Mouse (Mus musculus): Measurements from ENCODE around the gene Dkkl1.
"Not testable (repeated sequence)": the region's sequence is repeated elsewhere in the genome, so short reads cannot be mapped to it uniquely, and the experiment has no call there.

The Dkkl1 gene

GRCm38 (mm10) chr7:45211851-45212251, at the start of gene Dkkl1:
TSS of gene Dkkl1 (minus strand) at chr7:45212147.
- no peak for ATAC-seq (ENCODE audit: insufficient number of reproducible peaks, low FRiP score, low TSS enrichment)

DNA sequence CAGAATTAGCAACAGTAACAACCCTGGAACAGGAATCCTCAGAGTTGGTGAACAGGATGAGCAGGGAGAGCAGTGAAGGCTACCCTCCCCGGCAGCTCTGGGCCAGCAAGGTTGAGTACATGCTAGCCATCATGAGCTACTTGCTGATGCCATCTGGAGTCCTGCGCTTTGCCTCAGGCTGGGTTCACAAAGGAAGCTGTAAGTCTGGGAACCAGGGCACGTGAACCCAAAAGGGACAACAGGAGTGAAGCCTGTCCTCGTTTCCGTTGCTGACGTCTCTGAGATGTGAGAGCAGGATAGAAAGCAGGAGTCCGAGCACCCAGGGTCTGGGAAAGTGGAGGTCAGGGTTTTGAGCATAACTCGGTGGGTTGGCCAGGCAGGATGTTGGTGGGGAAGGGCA, 47.3 kb upstream of the Dkkl1 start:
- ATAC-seq (ENCODE audit: insufficient number of reproducible peaks, low FRiP score, low TSS enrichment), result no peak

- ATAC-seq (ENCODE audit: insufficient number of reproducible peaks, low FRiP score, low TSS enrichment), result no peak
Observed at GRCm38 (mm10) chr7:45257063-45257840, 45.3 kb upstream of the Dkkl1 start.

- not testable (repeated sequence) for ATAC-seq (ENCODE audit: insufficient number of reproducible peaks, low FRiP score, low TSS enrichment)
Observed at GRCm38 (mm10) chr7:45255822-45256221, 43.9 kb upstream of the Dkkl1 start.

- ATAC-seq (ENCODE audit: insufficient number of reproducible peaks, low FRiP score, low TSS enrichment), result no peak
Observed at GRCm38 (mm10) chr7:45253806-45254205, 41.9 kb upstream of the Dkkl1 start.

- no peak for ATAC-seq (ENCODE audit: insufficient number of reproducible peaks, low FRiP score, low TSS enrichment)
Observed at GRCm38 (mm10) chr7:45247666-45248065, 35.7 kb upstream of the Dkkl1 start.

DNA sequence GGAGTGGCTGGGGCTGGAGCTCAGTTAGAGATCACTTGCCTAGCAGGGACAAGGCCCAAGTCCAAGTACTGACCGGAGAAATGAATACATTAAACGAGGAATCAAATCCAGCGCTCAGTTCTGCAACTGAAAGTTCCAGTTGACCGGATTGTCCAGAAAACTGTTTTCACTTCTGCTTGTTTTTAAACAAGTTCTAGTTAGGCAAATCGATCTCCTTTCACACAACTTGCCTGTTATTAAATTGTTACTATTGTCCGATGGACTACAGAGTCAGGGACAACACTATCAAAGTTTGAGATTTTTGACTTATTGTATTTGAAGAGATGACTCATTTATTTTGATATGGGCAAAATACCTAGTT, 29.4 kb upstream of the Dkkl1 start:
- no peak for ATAC-seq (ENCODE audit: insufficient number of reproducible peaks, low FRiP score, low TSS enrichment)

DNA sequence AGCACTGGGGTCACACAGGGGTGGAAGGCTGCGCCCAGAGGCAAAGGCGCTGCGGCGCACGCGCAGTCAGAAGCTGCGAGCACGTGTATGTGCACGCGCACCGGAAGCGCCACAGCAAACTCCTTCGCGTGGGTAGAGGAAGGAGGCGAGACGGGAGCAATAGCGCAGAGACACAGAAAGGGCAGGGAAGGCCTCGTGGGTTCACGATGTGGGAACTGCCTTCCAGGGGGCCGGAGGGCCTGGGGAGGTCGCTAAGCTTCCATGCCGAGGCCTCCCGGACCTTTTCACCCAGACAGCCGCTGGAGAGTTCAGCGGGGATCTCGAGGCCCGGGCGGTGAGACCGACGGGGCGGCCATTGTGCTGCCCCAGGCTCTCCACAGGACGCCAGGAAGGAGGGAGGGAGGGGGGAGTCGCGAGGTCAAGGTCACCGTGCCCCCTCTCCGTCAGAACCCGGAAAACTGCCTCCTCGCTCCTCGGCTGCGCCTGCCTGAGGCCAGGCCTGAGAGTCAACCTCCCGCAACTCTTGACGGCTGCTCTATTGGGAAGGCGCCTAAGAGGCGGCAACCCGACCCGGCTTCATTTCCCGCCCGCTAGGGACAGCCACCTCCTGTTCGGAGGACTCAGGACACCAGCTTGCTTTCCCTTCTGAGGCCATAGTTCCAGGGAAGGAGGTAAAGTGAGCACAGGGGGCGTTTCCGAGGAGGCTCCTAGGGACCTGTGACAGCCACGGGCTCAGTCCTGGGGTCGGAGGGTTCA, 28.9 kb upstream of the Dkkl1 start, which contains the start of gene Slc6a16:
TSS of gene Slc6a16 (plus strand) at position 453 of the 756 bp plus-strand sequence.
- no peak for ATAC-seq (ENCODE audit: insufficient number of reproducible peaks, low FRiP score, low TSS enrichment)

DNA sequence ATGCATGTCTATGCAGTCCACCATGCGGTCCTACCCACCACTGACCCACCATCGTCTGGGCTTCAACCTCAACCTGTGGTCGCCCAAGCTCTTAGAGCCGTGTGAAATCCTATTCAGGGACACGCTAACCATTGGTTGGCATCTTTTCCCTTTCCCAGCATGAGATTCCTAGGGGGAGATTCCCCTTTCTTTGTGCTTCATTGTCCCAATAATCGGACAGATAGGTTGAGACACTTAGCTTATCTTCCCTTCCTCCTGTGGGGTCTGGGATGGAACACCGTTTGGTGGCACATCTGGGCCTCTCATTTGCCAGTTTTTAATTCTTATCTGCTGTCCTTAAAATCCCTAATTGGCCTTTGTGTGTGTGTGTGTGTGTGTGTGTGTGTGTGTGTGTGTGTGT, 28.2 kb upstream of the Dkkl1 start:
- no peak for ATAC-seq (ENCODE audit: insufficient number of reproducible peaks, low FRiP score, low TSS enrichment)

GRCm38 (mm10) chr7:45238723-45239496, 27.0 kb upstream of the Dkkl1 start, which contains the start of gene Cd37:
TSS of gene Cd37 (minus strand) at chr7:45239115.
- ATAC-seq (ENCODE audit: insufficient number of reproducible peaks, low FRiP score, low TSS enrichment), result no peak

DNA sequence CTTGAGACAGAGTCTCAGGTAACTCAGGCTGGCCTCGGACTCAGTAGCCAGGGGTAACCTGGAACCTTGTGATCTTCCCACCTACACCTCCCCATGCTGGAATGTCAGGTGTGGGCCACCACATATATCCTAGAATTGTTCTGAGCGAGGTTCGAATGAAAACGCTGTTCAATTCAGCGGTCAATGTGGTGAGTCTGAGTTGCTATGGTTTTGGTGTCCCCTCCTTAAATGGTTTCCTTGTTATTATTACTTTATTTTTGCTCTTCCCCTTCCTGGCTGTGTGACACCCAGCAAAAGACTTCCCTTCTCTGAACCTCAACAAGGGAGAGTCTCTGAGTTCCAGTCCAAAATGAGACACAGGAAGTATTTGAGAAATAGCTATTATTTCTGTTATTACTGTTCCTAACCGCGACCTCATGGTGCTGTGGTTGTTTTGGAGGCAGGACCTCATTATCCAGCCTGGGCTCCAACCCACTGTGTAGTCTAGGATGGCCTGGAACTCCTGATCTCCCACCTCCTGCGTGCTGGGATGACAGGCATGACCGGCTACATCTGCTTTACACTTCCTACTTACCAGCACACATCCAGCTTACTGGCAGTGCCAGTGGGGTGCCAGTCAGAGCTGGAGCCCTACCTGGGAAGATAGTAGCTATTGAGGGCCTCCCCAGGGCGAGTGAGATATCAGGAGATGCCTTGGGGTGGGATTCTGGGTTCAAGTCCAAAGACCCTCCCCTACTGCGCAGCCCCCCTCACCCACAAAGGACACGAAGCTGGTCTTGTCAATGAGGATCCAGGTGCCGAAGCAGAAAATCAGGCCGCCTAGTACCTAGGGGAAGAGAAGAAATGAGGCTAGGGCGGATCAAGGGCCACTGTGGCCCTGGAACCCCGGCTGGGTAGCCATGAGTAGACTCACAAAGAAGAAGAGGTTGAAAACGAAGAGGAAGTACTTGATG, 26.1 kb upstream of the Dkkl1 start:
- ATAC-seq (ENCODE audit: insufficient number of reproducible peaks, low FRiP score, low TSS enrichment), result no peak

- no peak for ATAC-seq (ENCODE audit: insufficient number of reproducible peaks, low FRiP score, low TSS enrichment)
Observed at GRCm38 (mm10) chr7:45235656-45236180, 23.8 kb upstream of the Dkkl1 start.

GRCm38 (mm10) chr7:45234922-45235571, 23.1 kb upstream of the Dkkl1 start:
- ATAC-seq (ENCODE audit: insufficient number of reproducible peaks, low FRiP score, low TSS enrichment), result no peak

GRCm38 (mm10) chr7:45234333-45234841, 22.4 kb upstream of the Dkkl1 start:
- no peak for ATAC-seq (ENCODE audit: insufficient number of reproducible peaks, low FRiP score, low TSS enrichment)

DNA sequence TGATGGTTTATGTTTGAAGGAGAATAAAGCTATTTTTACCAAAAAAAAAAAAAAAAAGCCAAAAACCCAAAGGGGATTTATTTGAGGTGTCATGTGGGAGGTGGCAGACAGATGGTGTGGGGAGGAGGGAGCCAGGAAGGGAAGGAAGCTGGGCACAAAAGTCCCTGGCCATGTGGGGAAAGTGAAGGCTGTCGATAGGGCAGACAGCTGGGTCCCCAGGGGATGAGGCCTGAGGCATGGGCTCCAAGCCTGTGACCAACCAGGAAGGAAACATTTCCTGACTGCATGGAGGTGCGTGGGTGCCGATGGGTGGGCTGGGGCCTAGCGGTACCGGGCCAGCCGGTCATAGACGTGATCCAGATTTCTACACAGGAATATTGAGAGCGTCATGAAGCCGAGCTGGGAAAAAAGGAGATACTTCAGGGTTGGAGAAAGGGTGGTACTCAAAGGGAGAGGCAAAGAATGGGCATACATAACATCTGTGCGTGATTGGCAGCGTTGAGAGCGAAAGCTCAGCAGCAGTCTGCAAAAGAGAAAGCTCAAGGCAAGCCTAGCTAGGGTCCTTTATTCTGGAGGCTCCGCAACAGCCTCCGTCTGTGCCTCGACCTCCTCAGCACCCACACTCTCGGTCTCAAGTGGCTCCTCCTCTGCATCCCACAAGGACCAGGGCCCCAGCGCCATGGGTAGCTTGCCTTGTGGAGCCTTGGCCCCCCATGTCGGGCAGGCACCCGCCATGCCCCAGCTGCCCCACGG, 21.8 kb upstream of the Dkkl1 start:
- ATAC-seq (ENCODE audit: insufficient number of reproducible peaks, low FRiP score, low TSS enrichment), result no peak

DNA sequence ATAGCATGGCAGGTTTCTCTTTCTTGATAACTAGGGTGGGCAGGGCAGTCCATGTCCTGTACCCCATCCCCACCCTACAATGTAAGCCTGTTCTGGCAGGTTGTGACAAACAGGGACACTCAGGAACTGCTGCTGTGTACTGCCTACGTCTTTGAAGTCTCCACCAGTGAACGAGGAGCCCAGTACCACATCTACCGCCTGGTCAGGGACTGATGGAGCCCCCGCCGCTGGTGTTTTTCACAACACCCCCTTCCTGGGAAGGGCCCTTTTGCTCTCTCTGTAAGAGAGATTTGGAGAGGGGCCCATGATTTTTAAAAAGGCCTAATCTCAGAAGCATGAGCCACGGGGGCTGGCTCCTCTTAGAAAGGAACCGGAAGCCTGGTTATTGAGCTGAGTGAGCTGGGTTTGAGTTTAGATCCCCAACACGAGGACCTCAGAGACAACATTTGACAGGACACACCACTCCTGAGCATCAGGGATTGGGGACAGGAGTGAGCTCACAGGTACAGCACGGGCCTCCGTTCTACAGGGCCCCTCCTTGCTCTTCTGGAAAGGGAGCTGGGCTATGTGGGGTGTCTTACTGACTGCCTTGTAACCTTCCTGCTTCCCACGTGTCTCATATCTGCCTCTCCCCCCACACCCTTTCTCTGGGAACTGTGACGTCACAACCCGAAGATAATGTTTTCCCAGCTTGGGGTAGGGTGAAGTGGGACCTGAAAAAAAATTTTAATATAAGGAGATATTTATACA, 20.9 kb upstream of the Dkkl1 start:
- no peak for ATAC-seq (ENCODE audit: insufficient number of reproducible peaks, low FRiP score, low TSS enrichment)

GRCm38 (mm10) chr7:45231941-45232340, 20.0 kb upstream of the Dkkl1 start:
- no peak for ATAC-seq (ENCODE audit: insufficient number of reproducible peaks, low FRiP score, low TSS enrichment)
